Mouse (Mus musculus): Measurements from ENCODE around the gene Rhof.
"Not testable (repeated sequence)": the region's sequence is repeated elsewhere in the genome, so short reads cannot be mapped to it uniquely, and the experiment has no call there.

Rhof gene

GRCm38 (mm10) chr5:123061402-123061749 lies 71.1 kb downstream of the Rhof start:
- DNase-seq: not testable (repeated sequence)

GRCm38 (mm10) chr5:123060706-123061401 lies 71.6 kb downstream of the Rhof start:
- no peak for DNase-seq

- DNase-seq: peak; percentile 43
Observed at GRCm38 (mm10) chr5:123059757-123060520, 72.6 kb downstream of the Rhof start.

GRCm38 (mm10) chr5:123058251-123059102 lies 74.0 kb downstream of the Rhof start:
- no peak for DNase-seq

- DNase-seq: peak; percentile 100
Observed at GRCm38 (mm10) chr5:123057366-123058250, 74.9 kb downstream of the Rhof start.

Data from layer of hippocampus, adult 9-11 months (tissue).